Mouse (Mus musculus) neutrophil, adult 5-6 weeks (primary cell): ENCODE measurements around the gene 4932429P05Rik. TPM values are rescaled to one million over a fixed set of nuclear protein-coding genes. Genes with fewer than 3 reads are reported as not detected.

Source experiments
- ATAC-seq: fragments of 151-379, 151-347 bp; 2 replicates; pipeline ENCODE4 v1.8.0; 2017; ENCODE audit warnings: mild to moderate bottlenecking, moderate TSS enrichment; ENCODE audit not compliant: insufficient number of reproducible peaks, poor library complexity, low FRiP score, severe bottlenecking; ENCODE audit errors: extremely low read depth
- total RNA-seq: library from RNA; stranded (forward); fragments of 200-1000 nt; gene quantifications from 2 replicates; pipeline ENCODE4 v1.2.3, GENCODE M21; 2017

Gene 4932429P05Rik
- total RNA-seq: not detected in 2 replicates

DNA sequence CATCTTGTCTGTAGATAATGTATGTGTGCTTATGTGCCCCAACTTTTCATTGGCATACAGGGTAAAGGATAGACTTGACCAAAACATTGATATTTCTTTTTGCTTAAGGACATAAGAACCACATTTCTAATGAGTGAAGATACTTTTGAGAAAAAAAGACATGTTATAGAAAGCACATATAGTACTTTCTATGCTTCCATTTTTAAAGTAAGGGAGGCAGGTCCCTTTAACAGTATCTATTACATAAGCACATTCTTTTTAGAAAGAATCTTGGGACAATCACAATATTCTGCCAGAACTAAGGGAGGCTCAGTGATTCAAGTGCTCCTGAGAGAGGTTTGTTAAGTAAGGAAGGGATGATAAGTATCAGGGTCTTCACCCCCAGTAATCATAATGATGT lies at the start of gene 4932429P05Rik:
4932429P05Rik (plus strand) TSS at position 301 of the 400 bp plus-strand sequence.
- ATAC-seq: no peak

Other genes with a start within 250 kb of the 4932429P05Rik start
- not detected in 2 replicates for gene 4930415L06Rik, start 180.6 kb downstream of the 4932429P05Rik start, total RNA-seq